Mouse (Mus musculus): Measurements from ENCODE around the gene Tcp11. TPM values are rescaled to one million over a fixed set of nuclear protein-coding genes. Genes with fewer than 3 reads are reported as not detected.
A peak's percentile ranks its signal among the peaks of the same experiment; 100 is the strongest.

Tcp11 gene
- polyA plus RNA-seq, 2 experiments from 2014 or later, result 1.0 to 1.6 TPM

- no peak for ATAC-seq
Measured at GRCm38 (mm10) chr17:28084395-28084905, 4.0 kb upstream of the Tcp11 start.

DNA sequence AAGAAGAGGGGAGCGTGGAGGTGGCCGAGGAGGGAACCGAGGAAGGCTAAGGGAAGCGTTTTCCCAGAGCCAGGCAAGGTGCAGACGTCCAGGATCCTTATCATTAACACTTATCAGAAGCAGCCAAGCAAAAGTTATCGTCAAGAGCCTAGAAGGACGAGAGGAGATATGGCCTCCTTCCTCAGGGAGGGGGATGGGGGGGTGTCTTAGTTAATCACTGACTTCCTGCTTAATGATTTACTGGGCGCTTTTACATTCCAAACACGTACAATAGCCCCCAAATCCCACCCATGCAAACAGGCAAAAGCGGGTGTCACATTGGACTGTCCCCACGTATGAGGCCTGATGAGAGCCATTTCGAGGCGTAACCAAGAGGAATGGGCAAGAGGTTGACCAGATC is 2.4 kb upstream of the Tcp11 start:
- no peak for ATAC-seq

DNA sequence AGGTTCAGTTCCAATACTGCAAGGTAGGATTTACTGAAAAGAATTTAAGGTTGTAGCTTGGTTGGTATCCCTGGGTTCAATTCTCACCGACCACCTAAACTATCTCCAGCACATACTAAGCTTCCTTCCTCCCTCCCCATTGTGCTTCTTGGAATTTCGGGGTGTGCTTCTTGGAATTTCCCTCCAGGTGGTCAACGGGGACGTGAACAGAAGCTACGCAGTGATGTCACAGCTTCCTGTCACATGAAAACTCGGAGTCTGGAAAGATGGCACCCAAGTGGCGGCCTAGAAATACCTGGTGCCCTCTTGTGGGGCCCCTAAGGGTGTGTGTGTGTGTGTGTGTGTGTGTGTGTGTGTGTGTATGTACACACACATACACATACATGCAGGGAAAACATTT is 1.4 kb upstream of the Tcp11 start:
- no peak for ATAC-seq

- ATAC-seq, result no peak
Measured at GRCm38 (mm10) chr17:28081385-28081784, 946 bp upstream of the Tcp11 start.

DNA sequence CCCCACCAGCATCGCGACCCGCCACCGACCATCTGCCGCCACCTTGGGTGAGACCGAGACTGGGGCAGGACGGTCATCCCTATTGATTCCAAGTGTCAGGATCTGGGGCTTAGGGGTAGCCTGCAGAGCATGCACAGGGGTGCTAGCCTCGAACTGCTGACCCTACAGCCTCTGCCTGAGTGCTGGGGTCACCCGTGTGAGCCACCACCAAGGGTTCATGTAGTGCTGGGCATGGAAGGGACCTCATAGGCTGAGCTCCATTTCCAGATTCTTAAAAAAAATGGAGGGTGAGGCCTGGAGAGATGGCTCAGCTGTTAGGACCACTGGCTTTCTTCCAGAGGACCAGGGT is 352 bp upstream of the Tcp11 start:
- ATAC-seq, result no peak

GRCm38 (mm10) chr17:28079618-28080017 is 821 bp downstream of the Tcp11 start:
- ATAC-seq, result peak; percentile 65

DNA sequence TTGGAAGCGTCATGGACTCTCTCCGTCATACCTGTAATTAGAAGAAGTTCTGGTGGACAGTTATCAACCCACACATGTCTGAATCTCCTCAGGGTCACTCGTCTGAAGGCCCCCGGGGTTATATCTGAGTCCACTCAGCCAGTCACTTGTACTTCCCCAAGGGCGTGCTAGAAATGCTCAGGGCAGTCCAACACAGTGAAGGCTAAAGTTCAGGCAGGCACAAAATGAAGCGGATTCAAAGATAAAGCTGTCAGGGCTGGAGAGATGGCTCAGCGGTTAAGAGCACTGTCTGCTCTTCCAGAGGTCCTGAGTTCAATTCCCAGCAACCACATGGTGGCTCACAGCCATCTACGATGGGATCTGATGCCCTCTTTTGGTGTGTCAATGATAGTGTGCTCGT is 2.4 kb downstream of the Tcp11 start:
- ATAC-seq, result no peak

DNA sequence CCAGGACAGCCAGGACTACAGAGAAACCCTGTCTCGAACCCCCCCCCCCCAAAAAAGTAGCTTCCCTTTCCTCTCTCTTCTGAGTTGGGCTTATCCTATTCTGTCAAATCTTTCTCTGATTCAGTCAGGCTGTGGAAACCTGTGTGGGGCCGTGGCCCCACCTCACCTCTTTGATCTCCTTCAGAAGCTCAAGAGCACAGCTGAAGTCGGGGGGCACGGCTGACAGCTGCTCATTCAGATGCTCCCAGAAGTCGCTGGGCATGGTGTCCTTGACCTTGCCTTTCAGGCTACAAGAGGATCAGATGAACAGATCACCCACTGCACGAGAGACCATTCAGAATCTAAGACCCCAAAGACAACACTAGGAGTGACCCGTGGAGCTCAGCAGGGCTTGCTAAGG is 6.0 kb downstream of the Tcp11 start:
- ATAC-seq, result no peak

DNA sequence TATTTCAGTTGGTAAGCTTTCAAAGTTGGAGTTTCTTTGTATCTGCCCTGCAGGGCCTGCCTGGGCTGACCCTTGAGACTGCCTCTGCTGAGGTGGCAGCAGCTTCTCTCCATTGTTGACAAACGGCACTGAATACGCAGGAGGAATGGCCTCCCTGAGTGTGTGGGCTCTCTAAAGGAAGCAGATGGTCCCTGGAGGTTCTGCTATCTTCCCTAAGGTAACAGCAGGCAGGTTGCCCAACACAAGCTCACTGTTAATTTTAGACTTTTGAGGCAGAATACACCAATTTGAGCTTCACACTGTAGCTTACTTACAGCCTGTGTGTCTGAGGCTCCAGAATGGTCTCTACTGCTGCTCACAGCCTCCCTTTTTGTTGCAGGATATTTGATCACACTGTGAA is 7.7 kb downstream of the Tcp11 start:
- no peak for ATAC-seq

DNA sequence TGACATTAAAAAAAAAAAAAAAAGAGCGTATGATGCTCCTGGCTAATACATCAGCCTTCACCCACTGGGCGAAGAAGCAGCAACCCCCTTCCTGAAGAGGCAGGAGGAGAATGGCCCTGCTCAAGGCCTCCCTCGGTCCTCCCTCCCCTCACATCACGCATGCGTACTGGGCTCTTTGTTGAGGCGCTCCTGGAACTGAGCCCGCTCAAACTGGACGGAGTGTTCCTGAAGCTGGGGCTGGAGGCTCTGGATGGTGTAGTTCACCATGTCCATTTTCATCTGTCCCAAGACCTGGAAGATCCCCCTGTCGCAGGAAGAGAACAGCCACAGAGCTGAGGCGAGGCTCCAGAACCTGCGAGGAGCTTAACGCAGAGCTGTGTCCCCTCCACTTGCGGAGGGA is 10.2 kb downstream of the Tcp11 start:
- ATAC-seq, result no peak

- no peak for ATAC-seq
Measured at GRCm38 (mm10) chr17:28069446-28069845, 11.0 kb downstream of the Tcp11 start.

- ATAC-seq, result no peak
Measured at GRCm38 (mm10) chr17:28067303-28067702, 13.1 kb downstream of the Tcp11 start.

GRCm38 (mm10) chr17:28063163-28063562 is 17.3 kb downstream of the Tcp11 start:
- no peak for ATAC-seq

DNA sequence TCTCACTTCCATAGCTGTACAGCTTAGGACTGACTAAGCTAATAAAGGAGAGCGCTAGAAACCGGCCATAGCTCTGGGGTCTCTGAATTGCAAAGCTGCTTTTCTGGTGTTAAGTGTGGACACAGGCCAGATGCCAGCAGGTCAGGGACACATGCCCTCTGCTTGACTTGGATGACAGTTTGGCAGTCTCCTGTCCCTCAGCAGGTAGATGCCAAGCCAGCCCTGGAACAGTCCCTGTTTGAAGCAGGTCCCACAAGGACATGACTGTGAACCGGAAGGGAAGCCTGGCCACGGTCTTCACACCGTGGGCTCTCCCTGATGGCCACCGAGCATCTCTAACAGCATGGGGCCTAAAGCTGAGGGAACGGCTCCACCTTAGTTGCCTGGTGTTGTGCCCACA is 17.7 kb downstream of the Tcp11 start:
- no peak for ATAC-seq

GRCm38 (mm10) chr17:28061472-28061871 is 19.0 kb downstream of the Tcp11 start:
- no peak for ATAC-seq

- ATAC-seq, result no peak
Measured at GRCm38 (mm10) chr17:28060681-28061080, 19.8 kb downstream of the Tcp11 start.

GRCm38 (mm10) chr17:28058346-28058745 is 22.1 kb downstream of the Tcp11 start:
- no peak for ATAC-seq

- ATAC-seq, result no peak
Measured at GRCm38 (mm10) chr17:28052293-28052863, 28.1 kb downstream of the Tcp11 start.

DNA sequence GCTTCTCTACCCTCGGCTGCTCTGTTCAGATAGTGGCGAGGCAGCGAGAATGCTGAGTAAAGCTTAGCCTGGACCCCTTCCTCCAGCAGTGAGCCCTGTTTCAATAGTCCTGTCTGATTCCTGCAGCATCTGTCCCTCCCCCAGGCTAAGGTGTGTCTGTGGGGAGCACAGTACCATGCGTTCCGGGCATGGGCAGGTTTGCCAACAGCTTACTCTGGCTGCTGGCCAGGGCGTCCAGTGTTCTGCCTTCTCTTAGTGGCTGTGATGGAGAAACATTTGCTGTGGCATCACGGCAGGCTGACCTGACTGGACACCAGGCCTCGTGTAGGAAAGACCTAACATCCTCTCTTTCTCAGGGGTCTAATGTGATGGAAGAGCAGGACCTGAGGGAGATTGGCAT is 30.2 kb downstream of the Tcp11 start:
- no peak for ATAC-seq

DNA sequence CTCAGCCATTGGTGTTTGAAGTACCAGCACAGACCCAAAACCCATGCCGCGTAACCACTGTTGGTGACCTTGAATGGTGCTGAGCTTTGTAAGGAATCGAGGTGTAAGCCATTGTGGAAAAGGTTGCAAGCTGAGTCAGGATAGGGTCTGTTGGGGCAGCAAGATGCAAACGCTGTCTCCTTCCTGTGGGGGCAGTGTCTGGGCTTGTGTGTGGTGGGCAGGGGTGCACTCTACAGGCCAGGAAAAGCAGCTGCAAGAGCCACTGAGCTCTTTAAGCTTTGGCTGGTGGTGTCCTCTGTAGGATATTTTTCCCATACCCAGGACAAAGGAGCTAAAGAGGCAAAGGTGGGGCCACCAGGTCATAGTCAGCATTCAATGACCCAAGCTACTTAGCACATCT is 32.0 kb downstream of the Tcp11 start:
- ATAC-seq, result no peak

DNA sequence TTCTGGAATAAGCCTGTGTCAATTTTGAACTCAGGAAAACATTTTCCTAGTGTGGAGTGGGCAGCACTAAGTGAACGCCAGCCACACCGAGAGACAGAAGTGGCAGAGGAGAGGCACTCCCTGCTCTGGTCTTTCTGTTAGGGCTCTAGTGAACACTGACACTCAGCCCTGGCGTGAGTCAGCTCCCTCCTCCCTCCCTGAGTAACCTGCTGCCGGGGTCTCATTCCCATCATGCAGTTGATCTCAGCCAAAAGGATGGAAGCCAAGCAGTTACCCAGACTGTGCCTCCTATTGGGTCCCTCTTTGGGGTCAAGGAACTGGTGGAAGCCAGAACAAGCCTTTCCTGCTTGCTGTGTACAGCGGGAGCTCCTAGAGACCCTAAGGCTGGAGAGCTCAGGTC is 32.9 kb downstream of the Tcp11 start:
- no peak for ATAC-seq

- no peak for ATAC-seq
Measured at GRCm38 (mm10) chr17:28047017-28047416, 33.4 kb downstream of the Tcp11 start.

GRCm38 (mm10) chr17:28042299-28042771 is 38.1 kb downstream of the Tcp11 start:
- ATAC-seq, result no peak

- ATAC-seq, result no peak
Measured at GRCm38 (mm10) chr17:28041298-28041697, 39.1 kb downstream of the Tcp11 start.

- no peak for ATAC-seq
Measured at GRCm38 (mm10) chr17:28040620-28041019, 39.8 kb downstream of the Tcp11 start.

All from activated CD4-positive, CD25-positive, alpha-beta regulatory T cell, adult 4 months (primary cell).